Mouse (Mus musculus): Measurements from ENCODE around the gene Cdr2l.
A peak's percentile ranks its signal among the peaks of the same experiment; 100 is the strongest.

The Cdr2l gene

GRCm38 (mm10) chr11:115381743-115382539 lies at the start of gene Cdr2l:
Gene Cdr2l (plus strand): TSS chr11:115381916.
- DNase-seq (ENCODE audit: low read depth, low spot score): peak; percentile 84

- DNase-seq (ENCODE audit: low read depth, low spot score): no peak
These were observed 47.2 kb upstream of the Cdr2l start, which contains the start of gene Otop3 for GRCm38 (mm10) chr11:115334531-115334930. Gene Otop3 (plus strand): TSS chr11:115334731.

- DNase-seq (ENCODE audit: low read depth, low spot score): no peak
These were observed 46.5 kb upstream of the Cdr2l start for GRCm38 (mm10) chr11:115335223-115335622.

- DNase-seq (ENCODE audit: low read depth, low spot score): no peak
These were observed 45.6 kb upstream of the Cdr2l start for GRCm38 (mm10) chr11:115336115-115336514.

GRCm38 (mm10) chr11:115337350-115337749 lies 44.4 kb upstream of the Cdr2l start:
- no peak for DNase-seq (ENCODE audit: low read depth, low spot score)

GRCm38 (mm10) chr11:115337826-115338225 lies 43.9 kb upstream of the Cdr2l start:
- DNase-seq (ENCODE audit: low read depth, low spot score): no peak

GRCm38 (mm10) chr11:115341246-115341645 lies 40.5 kb upstream of the Cdr2l start:
- DNase-seq (ENCODE audit: low read depth, low spot score): no peak

- no peak for DNase-seq (ENCODE audit: low read depth, low spot score)
These were observed 39.9 kb upstream of the Cdr2l start for GRCm38 (mm10) chr11:115341866-115342265.

- DNase-seq (ENCODE audit: low read depth, low spot score): no peak
These were observed 36.7 kb upstream of the Cdr2l start for GRCm38 (mm10) chr11:115344967-115345366.

GRCm38 (mm10) chr11:115345515-115345914 lies 36.2 kb upstream of the Cdr2l start:
- no peak for DNase-seq (ENCODE audit: low read depth, low spot score)

- no peak for DNase-seq (ENCODE audit: low read depth, low spot score)
These were observed 33.0 kb upstream of the Cdr2l start for GRCm38 (mm10) chr11:115348681-115349248.

GRCm38 (mm10) chr11:115349976-115350375 lies 31.7 kb upstream of the Cdr2l start:
- no peak for DNase-seq (ENCODE audit: low read depth, low spot score)

- DNase-seq (ENCODE audit: low read depth, low spot score): no peak
These were observed 28.3 kb upstream of the Cdr2l start for GRCm38 (mm10) chr11:115353375-115353774.

GRCm38 (mm10) chr11:115354183-115354582 lies 27.5 kb upstream of the Cdr2l start:
- no peak for DNase-seq (ENCODE audit: low read depth, low spot score)

- DNase-seq (ENCODE audit: low read depth, low spot score): no peak
These were observed 23.2 kb upstream of the Cdr2l start for GRCm38 (mm10) chr11:115358468-115358867.

- DNase-seq (ENCODE audit: low read depth, low spot score): no peak
These were observed 22.4 kb upstream of the Cdr2l start for GRCm38 (mm10) chr11:115359293-115359692.

- no peak for DNase-seq (ENCODE audit: low read depth, low spot score)
These were observed 22.0 kb upstream of the Cdr2l start for GRCm38 (mm10) chr11:115359726-115360125.

- DNase-seq (ENCODE audit: low read depth, low spot score): no peak
These were observed 17.6 kb upstream of the Cdr2l start for GRCm38 (mm10) chr11:115364136-115364535.

- DNase-seq (ENCODE audit: low read depth, low spot score): no peak
These were observed 15.5 kb upstream of the Cdr2l start for GRCm38 (mm10) chr11:115366039-115366705.

GRCm38 (mm10) chr11:115366706-115367394 lies 14.9 kb upstream of the Cdr2l start:
- no peak for DNase-seq (ENCODE audit: low read depth, low spot score)

- DNase-seq (ENCODE audit: low read depth, low spot score): peak; percentile 65
These were observed 14.2 kb upstream of the Cdr2l start, which contains the start of gene Hid1 for GRCm38 (mm10) chr11:115367395-115367944. Gene Hid1 (minus strand): TSS chr11:115367756.

GRCm38 (mm10) chr11:115370368-115370767 lies 11.3 kb upstream of the Cdr2l start:
- DNase-seq (ENCODE audit: low read depth, low spot score): no peak
